Mouse (Mus musculus): ENCODE data around the gene Fscn1.

- TF ChIP-seq POLR2A (IDR thresholded peaks at IDR 0.05; ENCODE audit: low read depth, low read length) (no peak), CTCF (conservative IDR thresholded peaks at IDR 0.05; ENCODE audit: insufficient read depth, insufficient read length, low read depth, low read length) (no peak)
Measured at GRCm38 (mm10) chr5:142950405-142950804, 9.7 kb upstream of the Fscn1 start.
